Mouse (Mus musculus) E14TG2a.4 (cell line): ENCODE measurements around the gene Strn3.

Source experiments
- H3K27me3 ChIP-seq: 2 replicates; pipeline ENCODE4 v1.6.1; 2014; ENCODE audit warnings: low read length, control low read depth; ENCODE audit not compliant: insufficient read depth
- H3K36me3 ChIP-seq: 2 replicates; pipeline ENCODE4 v1.6.1; 2014; ENCODE audit warnings: low read length, control low read depth; ENCODE audit not compliant: insufficient read depth
- H3K4me1 ChIP-seq: replicated peaks from 2 replicates; pipeline ENCODE4 v1.6.1; 2014; ENCODE audit warnings: low read depth, low read length, control low read depth
- H3K4me3 ChIP-seq: replicated peaks from 2 replicates; pipeline ENCODE4 v1.5.1; 2014; ENCODE audit warnings: mild to moderate bottlenecking, low read length
- H3K9me3 ChIP-seq: 2 replicates; pipeline ENCODE4 v1.6.1; 2014; ENCODE audit warnings: low read length, control low read depth
- CTCF ChIP-seq: conservative IDR thresholded peaks from 2 replicates; pipeline ENCODE4 v1.5.1; 2014; ENCODE audit warnings: low read length
- NANOG ChIP-seq: IDR thresholded peaks from 2 replicates; pipeline ENCODE4 v1.6.1; 2014; ENCODE audit warnings: borderline replicate concordance, low read length, mixed read lengths
- POU5F1 ChIP-seq: IDR thresholded peaks from 2 replicates; pipeline ENCODE4 v1.6.1; 2014; ENCODE audit warnings: low read length, borderline replicate concordance

The Strn3 gene

GRCm38 (mm10) chr12:51569944-51570343 lies 121.8 kb downstream of the Strn3 start:
- Histone ChIP-seq H3K4me1 (peaks cover 9% of the 10 kb centered on the region), H3K4me3 (no peak overlapping the region), H3K36me3 (no peaks in the 10 kb centered on the region), H3K27me3 (no peaks in the 10 kb centered on the region), H3K9me3 (no peaks in the 10 kb centered on the region)
- TF ChIP-seq POU5F1 (no peak), CTCF (peak; percentile 73), NANOG (no peak)

- H3K4me1 ChIP-seq: peaks cover 9% of the 10 kb centered on the region
- TF ChIP-seq NANOG (no peak), CTCF (no peak), POU5F1 (no peak)
- no peaks in the 10 kb centered on the region for H3K9me3 ChIP-seq
- H3K36me3 ChIP-seq: no peaks in the 10 kb centered on the region
- no peak overlapping the region for H3K4me3 ChIP-seq
- H3K27me3 ChIP-seq: no peaks in the 10 kb centered on the region
These were observed 122.2 kb downstream of the Strn3 start for GRCm38 (mm10) chr12:51569472-51569871.

GRCm38 (mm10) chr12:51567225-51567624 lies 124.5 kb downstream of the Strn3 start:
- peaks cover 9% of the 10 kb centered on the region for H3K4me1 ChIP-seq
- no peak overlapping the region for H3K4me3 ChIP-seq
- H3K27me3 ChIP-seq: no peaks in the 10 kb centered on the region
- H3K36me3 ChIP-seq: no peaks in the 10 kb centered on the region
- TF ChIP-seq NANOG: no peak
- H3K9me3 ChIP-seq: no peaks in the 10 kb centered on the region

- H3K27me3 ChIP-seq: no peaks in the 10 kb centered on the region
- H3K4me1 ChIP-seq: no peaks in the 10 kb centered on the region
- H3K4me3 ChIP-seq: no peak overlapping the region
- H3K36me3 ChIP-seq: no peaks in the 10 kb centered on the region
- no peak for TF ChIP-seq CTCF
- no peak for TF ChIP-seq NANOG
- no peaks in the 10 kb centered on the region; the same call in 1 of the 2 replicates for H3K9me3 ChIP-seq
These were observed 130.3 kb downstream of the Strn3 start for GRCm38 (mm10) chr12:51561416-51561815.
